Mouse (Mus musculus) limb, embryonic 11.5 days (tissue): ENCODE data around the gene Nbas. TPM values are rescaled to one million over a fixed set of nuclear protein-coding genes. Genes with fewer than 3 reads are reported as not detected.

Experiments used
- polyA plus RNA-seq: library from polyadenylated mRNA; unstranded; fragments of >200 nt; fragmentation: Nextera tagmentation; extraction: Ambion mirVana; gene quantifications from 2 replicates; pipeline ENCODE4 v1.2.1, GENCODE M21; 2014

Nbas gene
- polyA plus RNA-seq, 1 experiment from 2014 or later = 16.4 TPM

Other genes starting within 250 kb of the Nbas start
- gene Ddx1, start 19.9 kb upstream of the Nbas start, polyA plus RNA-seq = 193 and 203 TPM in 2 replicates